Mouse (Mus musculus): ENCODE measurements at regions not wholly inside any gene's neighbourhood (a gene's known extent, or its start where the extent isn't known, plus 50 kb on each side); places are given as distances from the start of the nearest gene placed in this dataset.

- peak; percentile 22 to 25 for DNase-seq
- intact Hi-C loops (cut with DNase I), result no loop called here
These were observed 217.7 kb upstream of the Amigo2 start for GRCm38 (mm10) chr15:97464737-97465136.

GRCm38 (mm10) chr15:97462587-97462986 is 215.5 kb upstream of the Amigo2 start:
- intact Hi-C loops (cut with DNase I), result no loop called here
- DNase-seq, result no peak

GRCm38 (mm10) chr15:97462006-97462405 is 214.9 kb upstream of the Amigo2 start:
- intact Hi-C loops (cut with DNase I), result no loop called here

GRCm38 (mm10) chr15:97461060-97461459 is 214.0 kb upstream of the Amigo2 start:
- intact Hi-C loops (cut with DNase I), result no loop called here
- DNase-seq, result no peak

More at GRCm38 (mm10) chr15:97462006-97462405, 214.9 kb upstream of the Amigo2 start:
- no peak for DNase-seq

GRCm38 (mm10) chr15:97460360-97460719 is 213.3 kb upstream of the Amigo2 start:
- intact Hi-C loops (cut with DNase I), result no loop called here
- no peak for DNase-seq

- DNase-seq, result no peak
These were observed 212.7 kb upstream of the Amigo2 start for GRCm38 (mm10) chr15:97459606-97460359.

GRCm38 (mm10) chr15:97458748-97459221 is 211.7 kb upstream of the Amigo2 start:
- DNase-seq, result no peak
- intact Hi-C loops (cut with DNase I), result loop anchor here (10.0 kb wide), 1 partner anchor 136 kb away; no protein-coding TSS in a partner anchor

More at GRCm38 (mm10) chr15:97459606-97460359, 212.7 kb upstream of the Amigo2 start:
- intact Hi-C loops (cut with DNase I), result loop anchor here (10.0 kb wide), 1 partner anchor 135 kb away; no protein-coding TSS in a partner anchor

GRCm38 (mm10) chr15:97458139-97458747 is 211.2 kb upstream of the Amigo2 start:
- no peak for DNase-seq
- intact Hi-C loops (cut with DNase I), result loop anchor here (10.0 kb wide), 1 partner anchor 137 kb away; no protein-coding TSS in a partner anchor

GRCm38 (mm10) chr15:97457468-97457867 is 210.4 kb upstream of the Amigo2 start:
- no peak for DNase-seq
- intact Hi-C loops (cut with DNase I), result loop anchor here (10.0 kb wide), 1 partner anchor 137 kb away; no protein-coding TSS in a partner anchor

- intact Hi-C loops (cut with DNase I), result loop anchor here (10.0 kb wide), 1 partner anchor 138 kb away; no protein-coding TSS in a partner anchor
- no peak for DNase-seq
These were observed 209.9 kb upstream of the Amigo2 start for GRCm38 (mm10) chr15:97456991-97457390.

- intact Hi-C loops (cut with DNase I), result loop anchor here (10.0 kb wide), 1 partner anchor 139 kb away; no protein-coding TSS in a partner anchor
These were observed 208.6 kb upstream of the Amigo2 start for GRCm38 (mm10) chr15:97455672-97456071.

GRCm38 (mm10) chr15:97449724-97450123 is 202.6 kb upstream of the Amigo2 start:
- DNase-seq, result no peak
- intact Hi-C loops (cut with DNase I), result loop anchor here (10.0 kb wide), 1 partner anchor 145 kb away; no protein-coding TSS in a partner anchor

More at GRCm38 (mm10) chr15:97455672-97456071, 208.6 kb upstream of the Amigo2 start:
- peak in 1 of 2 experiments; percentile 31 for DNase-seq

GRCm38 (mm10) chr15:97449001-97449400 is 201.9 kb upstream of the Amigo2 start:
- DNase-seq, result no peak
- intact Hi-C loops (cut with DNase I), result no loop called here

GRCm38 (mm10) chr15:97448243-97448880 is 201.3 kb upstream of the Amigo2 start:
- intact Hi-C loops (cut with DNase I), result no loop called here
- DNase-seq, result no peak

- no peak for DNase-seq
- intact Hi-C loops (cut with DNase I), result no loop called here
These were observed 199.1 kb upstream of the Amigo2 start for GRCm38 (mm10) chr15:97446181-97446580.

- intact Hi-C loops (cut with DNase I), result no loop called here
- no peak for DNase-seq
These were observed 191.2 kb upstream of the Amigo2 start for GRCm38 (mm10) chr15:97438235-97438760.

All from heart, postnatal 36 days (tissue).